8 mouse cellular contexts compared by ENCODE assay signal in genomic region chr17:15374321-15375141, GRCm38 (mm10). TPM values are rescaled to one million over a fixed set of nuclear protein-coding genes. Genes with fewer than 3 reads are reported as not detected.
DNase-seq lines count a peak whose midpoint lies in the region; ATAC-seq and TF ChIP-seq lines count a peak whose summit lies in the region.

No protein-coding gene starts in this region.

- TF ChIP-seq POLR2A in bone marrow macrophage, adult 2 months (IDR thresholded peaks at IDR 0.05; ENCODE audit: borderline replicate concordance, low read depth, low read length) = no peak

- H3K4me2 ChIP-seq in liver, embryonic 13.5 days = peak overlapping the region; percentile 70
- peak overlapping the region; percentile 98 for H3K4me2 ChIP-seq in stomach, embryonic 16.5 days (ENCODE audit: low read depth, low read length)

- H3K27ac ChIP-seq in heart, embryonic 10.5 days = peak overlapping the region; percentile 81; the same call in 1 of the 2 replicates
- H3K27ac ChIP-seq in bone marrow macrophage, adult 2 months (ENCODE audit: insufficient read depth, low read depth, low read length) = no peak overlapping the region
- H3K27ac ChIP-seq in liver, embryonic 13.5 days = no peak overlapping the region
- peak overlapping the region; percentile 26; the same call in 1 of the 2 replicates for H3K27ac ChIP-seq in stomach, embryonic 16.5 days (ENCODE audit: low read length)

- H3K9me3 ChIP-seq in heart, embryonic 10.5 days = no peaks in the 10 kb centered on the region
- no peaks in the 10 kb centered on the region for H3K9me3 ChIP-seq in liver, embryonic 13.5 days (replicated peaks)
- H3K9me3 ChIP-seq in stomach, embryonic 16.5 days (replicated peaks; ENCODE audit: control insufficient read depth, low read length) = no peaks in the 10 kb centered on the region

- peak overlapping the region; percentile 42; the same call in 1 of the 2 replicates for H3K9ac ChIP-seq in liver, embryonic 13.5 days
- H3K9ac ChIP-seq in stomach, embryonic 16.5 days (ENCODE audit: low read length) = peak overlapping the region; percentile 75

- intact Hi-C loops in heart, postnatal 14 days (cut with DNase I) = loop anchor here (5.0 kb wide), 4 partner anchors 87 to 247 kb away; no protein-coding TSS in a partner anchor

- peak overlapping the region; percentile 67 for H3K4me3 ChIP-seq in heart, embryonic 10.5 days
- peak overlapping the region; percentile 65 for H3K4me3 ChIP-seq in bone marrow macrophage, adult 2 months (ENCODE audit: insufficient read depth, low read length)
- H3K4me3 ChIP-seq in liver, embryonic 13.5 days (replicated peaks) = peak overlapping the region; percentile 57
- peak overlapping the region; percentile 72 for H3K4me3 ChIP-seq in stomach, embryonic 16.5 days (replicated peaks; ENCODE audit: low read length)

- TF ChIP-seq CTCF in bone marrow macrophage, adult 2 months (IDR thresholded peaks at IDR 0.05; ENCODE audit: low read depth, low read length) = no peak

- ATAC-seq in liver, embryonic 13.5 days (ENCODE audit: low read depth) = no peak
- no peak for ATAC-seq in stomach, embryonic 16.5 days (ENCODE audit: insufficient read depth, low FRiP score)
- no peak for ATAC-seq in megakaryocyte progenitor cell, adult 5-6 weeks (replicated peaks; ENCODE audit: poor library complexity)

- under 1% methylated on average over 50 of the region's 50 CpGs for WGBS in heart, embryonic 10.5 days
- WGBS in liver, embryonic 13.5 days (ENCODE audit: insufficient replicate concordance) = 3% methylated on average over 50 of the region's 50 CpGs
- 3% methylated on average over 50 of the region's 50 CpGs for WGBS in stomach, embryonic 16.5 days

- peaks cover 6% of the 10 kb centered on the region; the same call in 1 of the 2 replicates for H3K36me3 ChIP-seq in heart, embryonic 10.5 days
- no peaks in the 10 kb centered on the region for H3K36me3 ChIP-seq in liver, embryonic 13.5 days
- no peaks in the 10 kb centered on the region for H3K36me3 ChIP-seq in stomach, embryonic 16.5 days (ENCODE audit: control insufficient read depth, insufficient read depth, low read length)

- no peak for DNase-seq in heart, embryonic 10.5 days (ENCODE audit: low spot score)
- no peak for DNase-seq in heart, adult 9 months (ENCODE audit: low spot score in 2 of 2)
- peak; percentile 18 to 23 for DNase-seq in heart, postnatal 14 days
- DNase-seq in liver, embryonic 13.5 days = no peak
- DNase-seq in thymus, postnatal 10 days (ENCODE audit: low spot score in 2 of 2) = no peak

- peaks cover 89% of the 10 kb centered on the region for H3K27me3 ChIP-seq in heart, embryonic 10.5 days (ENCODE audit: insufficient read depth, poor library complexity, severe bottlenecking)
- peaks cover 88% of the 10 kb centered on the region for H3K27me3 ChIP-seq in liver, embryonic 13.5 days
- H3K27me3 ChIP-seq in stomach, embryonic 16.5 days (ENCODE audit: control insufficient read depth, insufficient read depth, low read length) = peaks cover 26% of the 10 kb centered on the region

- H3K4me1 ChIP-seq in heart, embryonic 10.5 days = peaks cover 39% of the 10 kb centered on the region
- H3K4me1 ChIP-seq in bone marrow macrophage, adult 2 months (ENCODE audit: control insufficient read depth, insufficient read depth, low read length) = no peaks in the 10 kb centered on the region
- peaks cover 26% of the 10 kb centered on the region; the same call in 1 of the 2 replicates for H3K4me1 ChIP-seq in liver, embryonic 13.5 days (replicated peaks)
- H3K4me1 ChIP-seq in stomach, embryonic 16.5 days (ENCODE audit: control insufficient read depth, insufficient read depth, low read length) = peaks cover 22% of the 10 kb centered on the region

RNA-seq across cellular contexts. Expression of gene Dll1, which starts 2.1 kb away (rescaled TPM):
- 4.9 and 9.7 TPM in 2 replicates for polyA plus RNA-seq in heart, embryonic 10.5 days (2016; fragmentation: Nextera tagmentation; extraction: Ambion mirVana)
- not detected in 2 replicates for polyA plus RNA-seq in bone marrow macrophage, adult 2 months (2012; ENCODE audit: insufficient read depth, insufficient read length, missing spikeins)
- 1 to 10 TPM; 7.9 to 9.0 TPM for total RNA-seq in heart, postnatal 14 days (2021)
- polyA plus RNA-seq in liver, embryonic 13.5 days (2015; fragmentation: Nextera tagmentation; extraction: Ambion mirVana) = 1.1 and 1.3 TPM in 2 replicates
- polyA plus RNA-seq in stomach, embryonic 16.5 days (2015; fragmentation: Nextera tagmentation; extraction: Ambion mirVana) = 13.0 and 13.6 TPM in 2 replicates
- total RNA-seq in megakaryocyte progenitor cell, adult 5-6 weeks (2015) = not detected in 2 replicates
- total RNA-seq in megakaryocyte progenitor cell, adult 5-6 weeks (2017) = 0.24 TPM in 1 of 2 replicates, not detected in the other

RNA-seq across cellular contexts. Expression of gene Fam120b, which starts 21.5 kb away (rescaled TPM):
- polyA plus RNA-seq in heart, embryonic 10.5 days (2016; fragmentation: Nextera tagmentation; extraction: Ambion mirVana) = 17.2 and 20.0 TPM in 2 replicates
- polyA plus RNA-seq in bone marrow macrophage, adult 2 months (2012; ENCODE audit: insufficient read depth, insufficient read length, missing spikeins) = 21.8 and 22.7 TPM in 2 replicates
- total RNA-seq in heart, postnatal 14 days (2021) = 10 to 100 TPM; 10.9 to 11.2 TPM
- 6.3 and 7.3 TPM in 2 replicates for polyA plus RNA-seq in liver, embryonic 13.5 days (2015; fragmentation: Nextera tagmentation; extraction: Ambion mirVana)
- 27.8 and 28.8 TPM in 2 replicates for polyA plus RNA-seq in stomach, embryonic 16.5 days (2015; fragmentation: Nextera tagmentation; extraction: Ambion mirVana)
- 9.7 and 13.1 TPM in 2 replicates for total RNA-seq in megakaryocyte progenitor cell, adult 5-6 weeks (2015)
- total RNA-seq in megakaryocyte progenitor cell, adult 5-6 weeks (2017) = 12.2 and 13.4 TPM in 2 replicates

Comparison
In these comparisons a context has a peak if more than half of its experiments do, and no peak if none do; other contexts are left out.
1. DNase-seq: peak in heart, postnatal 14 days (2 of 2); none in heart, embryonic 10.5 days (single experiment), heart, adult 9 months (0 of 2), liver, embryonic 13.5 days (single experiment) and thymus, postnatal 10 days (0 of 2).
2. H3K27ac ChIP-seq: peak in heart, embryonic 10.5 days (single experiment) and stomach, embryonic 16.5 days (single experiment); none in bone marrow macrophage, adult 2 months (single experiment) and liver, embryonic 13.5 days (single experiment).
3. Peak in every context shown above with its lines, with median percentiles within 50 percentile points of each other: H3K4me3 ChIP-seq.